8 mouse cellular contexts compared by ENCODE assay signal in the genomic region with DNA sequence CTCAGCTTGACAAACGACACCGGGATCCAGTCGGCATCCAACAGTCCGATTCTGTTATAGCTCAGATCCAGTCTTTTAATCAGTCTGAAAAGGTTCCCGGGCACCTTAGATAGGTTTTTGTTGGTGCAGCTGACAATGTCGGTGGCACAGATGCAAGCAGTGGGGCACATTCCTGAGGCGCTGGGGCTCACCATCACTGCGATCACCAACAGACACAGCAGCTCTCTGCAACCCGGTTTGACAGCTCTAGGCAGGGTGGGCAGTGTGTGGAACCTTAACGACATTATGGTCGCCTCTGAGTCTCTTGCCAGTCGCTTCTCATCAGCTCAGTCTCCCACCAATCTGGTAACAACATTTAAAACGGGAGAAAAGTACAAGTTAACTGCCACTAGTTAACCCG. TPM values are rescaled to one million over a fixed set of nuclear protein-coding genes. Genes with fewer than 3 reads are reported as not detected.
A peak's percentile ranks its signal among the peaks of the same experiment; 100 is the strongest.
DNase-seq lines count a peak whose midpoint lies in the region; ATAC-seq and TF ChIP-seq lines count a peak whose summit lies in the region.

No protein-coding gene starts in this region.

- peak overlapping the region; percentile 66 for H3K4me2 ChIP-seq in hindbrain, embryonic 14.5 days (replicated peaks)
- peak overlapping the region; percentile 59 for H3K4me2 ChIP-seq in midbrain, embryonic 11.5 days

- peak overlapping the region; percentile 94 for H3K4me3 ChIP-seq in heart, embryonic 10.5 days
- H3K4me3 ChIP-seq in cortical plate, adult 2 months (ENCODE audit: insufficient read depth, low read length) = peak overlapping the region; percentile 54
- peak overlapping the region; percentile 77 for H3K4me3 ChIP-seq in hindbrain, embryonic 14.5 days (replicated peaks; ENCODE audit: low read length)
- peak overlapping the region; percentile 75 for H3K4me3 ChIP-seq in midbrain, embryonic 11.5 days (ENCODE audit: low read depth, low read length)

- peaks cover 38% of the 10 kb centered on the region for H3K27me3 ChIP-seq in heart, embryonic 10.5 days (ENCODE audit: insufficient read depth, poor library complexity, severe bottlenecking)
- 0 out of 2 replicates have a peak, but pooled peaks cover 8% of the 10 kb centered on the region for H3K27me3 ChIP-seq in hindbrain, embryonic 14.5 days (ENCODE audit: control insufficient read depth, insufficient read depth, low read length)
- H3K27me3 ChIP-seq in midbrain, embryonic 11.5 days (ENCODE audit: control insufficient read depth, insufficient read depth, low read length) = peaks cover 5% of the 10 kb centered on the region; the same call in 1 of the 2 replicates

- H3K9me3 ChIP-seq in heart, embryonic 10.5 days = no peaks in the 10 kb centered on the region
- H3K9me3 ChIP-seq in hindbrain, embryonic 14.5 days (ENCODE audit: control insufficient read depth, low read length) = no peaks in the 10 kb centered on the region
- H3K9me3 ChIP-seq in midbrain, embryonic 11.5 days (ENCODE audit: control insufficient read depth, low read length) = no peaks in the 10 kb centered on the region

- no peak for TF ChIP-seq CTCF in cortical plate, adult 2 months (IDR thresholded peaks at IDR 0.05; ENCODE audit: extremely low read depth, insufficient read depth, low read length)

- no peaks in the 10 kb centered on the region for H3K36me3 ChIP-seq in heart, embryonic 10.5 days
- no peaks in the 10 kb centered on the region for H3K36me3 ChIP-seq in hindbrain, embryonic 14.5 days (replicated peaks; ENCODE audit: control insufficient read depth, insufficient read depth)
- H3K36me3 ChIP-seq in midbrain, embryonic 11.5 days (ENCODE audit: control insufficient read depth, insufficient read depth, low read length) = no peaks in the 10 kb centered on the region

- peaks cover 13% of the 10 kb centered on the region; the same call in 1 of the 2 replicates for H3K4me1 ChIP-seq in heart, embryonic 10.5 days
- H3K4me1 ChIP-seq in cortical plate, adult 2 months (ENCODE audit: control insufficient read depth, insufficient read depth, low read length) = no peaks in the 10 kb centered on the region
- H3K4me1 ChIP-seq in hindbrain, embryonic 14.5 days (replicated peaks; ENCODE audit: control insufficient read depth, insufficient read depth, low read length) = peaks cover 16% of the 10 kb centered on the region
- H3K4me1 ChIP-seq in midbrain, embryonic 11.5 days (ENCODE audit: control insufficient read depth, insufficient read depth, low read length) = no peaks in the 10 kb centered on the region

- H3K27ac ChIP-seq in heart, embryonic 10.5 days = 0 out of 2 replicates have a peak overlapping the region, but pooled peaks have one; percentile 97
- no peak overlapping the region for H3K27ac ChIP-seq in cortical plate, adult 2 months (ENCODE audit: insufficient read depth, low read length)
- H3K27ac ChIP-seq in hindbrain, embryonic 14.5 days = no peak overlapping the region
- H3K27ac ChIP-seq in midbrain, embryonic 11.5 days (ENCODE audit: low read depth, low read length) = no peak overlapping the region

- WGBS in heart, embryonic 10.5 days = 25% methylated on average over 14 of the region's 14 CpGs
- 28% methylated on average over 14 of the region's 14 CpGs for whole genome bisulfite sequencing in hindbrain, embryonic 14.5 days
- WGBS in midbrain, embryonic 11.5 days = 37% methylated on average over 14 of the region's 14 CpGs

- no peak for DNase-seq in heart, embryonic 10.5 days (ENCODE audit: low spot score)
- no peak for DNase-seq in heart, postnatal 36 days
- DNase-seq in hindbrain, embryonic 14.5 days (ENCODE audit: low spot score) = no peak
- no peak for DNase-seq in midbrain, embryonic 11.5 days (ENCODE audit: low spot score, missing footprints)
- DNase-seq in adrenal gland, postnatal 14 days = no peak
- DNase-seq in adrenal gland, postnatal 10 days = no peak
- no peak for DNase-seq in left cerebral cortex, adult 11 months (ENCODE audit: low spot score)

- ATAC-seq in hindbrain, embryonic 14.5 days (ENCODE audit: low FRiP score) = no peak
- ATAC-seq in midbrain, embryonic 11.5 days (ENCODE audit: low FRiP score) = no peak

- no peak overlapping the region; the same call in 1 of the 2 replicates for H3K9ac ChIP-seq in hindbrain, embryonic 14.5 days
- no peak overlapping the region for H3K9ac ChIP-seq in midbrain, embryonic 11.5 days (ENCODE audit: low read length)

- intact Hi-C loops in heart, postnatal 36 days (cut with DNase I) = loop anchor here (5.0 kb wide), 2 partner anchors 336 to 959 kb away; partner anchors contain the start of gene Arid2

- TF ChIP-seq POLR2A in cortical plate, adult 2 months (IDR thresholded peaks at IDR 0.05; ENCODE audit: extremely low read depth, insufficient read depth, low read length) = no peak

RNA-seq across cellular contexts. Expression of gene Pced1b, which starts 0.7 kb away (rescaled TPM):
- 2.3 and 2.4 TPM in 2 replicates for polyA plus RNA-seq in heart, embryonic 10.5 days (2016; fragmentation: Nextera tagmentation; extraction: Ambion mirVana)
- 1 to 10 TPM; 2.9 to 4.2 TPM for total RNA-seq in heart, postnatal 36 days (2021)
- polyA plus RNA-seq in cortical plate, adult 2 months (2012; rRNA removed) = 9.9 and 12.4 TPM in 2 replicates
- polyA plus RNA-seq in hindbrain, embryonic 14.5 days (2014; fragmentation: Nextera tagmentation; extraction: Ambion mirVana) = 4.7 and 5.8 TPM in 2 replicates
- 3.6 and 4.0 TPM in 2 replicates for polyA plus RNA-seq in midbrain, embryonic 11.5 days (2014; fragmentation: Nextera tagmentation; extraction: Ambion mirVana)
- total RNA-seq in adrenal gland, postnatal 14 days (2021) = 23.0 and 35.1 TPM in 2 replicates
- 10 to 100 TPM; 23.5 to 26.0 TPM for total RNA-seq in adrenal gland, postnatal 10 days (2021)

RNA-seq across cellular contexts. Expression of gene Amigo2, which starts 0.8 kb away (rescaled TPM):
- polyA plus RNA-seq in heart, embryonic 10.5 days (2016; fragmentation: Nextera tagmentation; extraction: Ambion mirVana) = 3.2 and 4.6 TPM in 2 replicates
- total RNA-seq in heart, postnatal 36 days (2021) = 1 to 10 TPM; 4.9 to 6.0 TPM
- 2.2 and 2.9 TPM in 2 replicates for polyA plus RNA-seq in cortical plate, adult 2 months (2012; rRNA removed)
- polyA plus RNA-seq in hindbrain, embryonic 14.5 days (2014; fragmentation: Nextera tagmentation; extraction: Ambion mirVana) = 11.5 and 12.2 TPM in 2 replicates
- polyA plus RNA-seq in midbrain, embryonic 11.5 days (2014; fragmentation: Nextera tagmentation; extraction: Ambion mirVana) = 5.9 and 6.6 TPM in 2 replicates
- total RNA-seq in adrenal gland, postnatal 14 days (2021) = 10.2 and 11.2 TPM in 2 replicates
- total RNA-seq in adrenal gland, postnatal 10 days (2021) = 10 to 100 TPM in 1 of 2 experiments, 1 to 10 TPM in 1; 9.2 to 12.1 TPM
